ENCODE assay signal across 8 mouse cellular contexts in the genomic region with DNA sequence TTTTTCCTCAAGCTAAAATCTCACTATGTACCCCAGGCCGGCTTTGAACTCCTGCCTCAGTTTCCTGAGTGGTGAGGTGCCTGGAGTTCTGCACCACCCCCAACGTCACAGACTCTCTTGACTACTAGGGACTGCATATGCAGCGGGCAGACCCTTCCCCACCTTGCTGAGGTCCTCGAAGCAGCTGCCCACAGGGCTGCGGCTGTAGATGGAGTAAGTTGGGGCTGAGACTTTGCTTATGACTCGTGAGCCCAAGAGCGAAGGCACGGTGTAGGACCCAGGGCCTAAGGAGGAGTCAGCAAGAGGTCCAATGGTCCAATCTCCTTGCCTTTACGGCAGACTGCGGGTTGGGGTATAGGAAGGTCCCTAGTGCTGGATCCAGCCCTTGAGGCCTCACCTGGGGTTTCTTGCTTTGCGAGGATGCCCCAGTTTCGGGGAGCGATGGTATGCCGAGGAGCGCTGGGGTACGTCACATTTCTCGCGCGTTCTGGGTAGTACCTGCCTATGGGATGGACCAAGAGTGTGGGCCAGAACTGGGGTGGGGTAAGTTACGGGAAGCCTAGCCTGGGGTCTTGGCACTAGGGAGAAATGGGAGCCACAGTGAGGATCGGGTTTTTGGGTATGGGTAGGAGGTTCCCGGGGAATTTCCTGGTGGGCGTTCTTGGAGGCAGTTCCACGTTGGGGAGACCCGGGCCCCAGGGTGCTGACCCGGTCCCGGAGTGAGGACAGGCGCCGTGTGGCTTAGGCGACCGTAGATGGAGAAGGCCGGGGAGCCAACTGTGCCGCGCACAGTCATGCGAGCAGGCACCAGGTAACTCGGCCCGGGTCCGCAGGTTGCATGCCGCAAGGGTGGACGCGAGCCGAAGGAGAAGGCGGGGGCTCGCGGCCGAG. TPM values are rescaled to one million over a fixed set of nuclear protein-coding genes. Genes with fewer than 3 reads are reported as not detected.
DNase-seq lines count a peak whose midpoint lies in the region; ATAC-seq and TF ChIP-seq lines count a peak whose summit lies in the region.

No protein-coding gene starts in this region.

- H3K36me3 ChIP-seq in lung, embryonic 14.5 days (ENCODE audit: insufficient read depth) = no peaks in the 10 kb centered on the region
- no peaks in the 10 kb centered on the region for H3K36me3 ChIP-seq in embryonic facial prominence, embryonic 14.5 days (ENCODE audit: control insufficient read depth, insufficient read depth, low read length)
- no peaks in the 10 kb centered on the region for H3K36me3 ChIP-seq in intestine, embryonic 15.5 days

- peaks cover 6% of the 10 kb centered on the region for H3K4me1 ChIP-seq in lung, embryonic 14.5 days (ENCODE audit: insufficient read depth)
- peaks cover 17% of the 10 kb centered on the region; the same call in 1 of the 2 replicates for H3K4me1 ChIP-seq in embryonic facial prominence, embryonic 14.5 days (ENCODE audit: control insufficient read depth, insufficient read depth, low read length)
- H3K4me1 ChIP-seq in intestine, embryonic 15.5 days (replicated peaks) = peaks cover 29% of the 10 kb centered on the region

- peak; percentile 8 for DNase-seq in lung, embryonic 14.5 days
- DNase-seq in lung, postnatal 10 days = no peak
- DNase-seq in embryonic facial prominence, embryonic 14.5 days (ENCODE audit: low spot score) = no peak
- peak; percentile 48 for DNase-seq in neural tube, embryonic 10.5 days (ENCODE audit: extremely low spot score, low spot score)
- no peak for DNase-seq in frontal cortex, adult 2 months (ENCODE audit: extremely low spot score in 1 of 2, low spot score in 1 of 2)
- no peak for DNase-seq in left cerebral cortex, adult 18-20 months (ENCODE audit: low spot score in 2 of 2)
- no peak for DNase-seq in T-cell, adult 2 months (ENCODE audit: low spot score)

- peak overlapping the region; percentile 65 for H3K4me2 ChIP-seq in lung, embryonic 14.5 days
- H3K4me2 ChIP-seq in embryonic facial prominence, embryonic 14.5 days (ENCODE audit: low read depth, low read length) = peak overlapping the region; percentile 71
- H3K4me2 ChIP-seq in intestine, embryonic 15.5 days (replicated peaks) = peak overlapping the region; percentile 78

- peaks cover 44% of the 10 kb centered on the region for H3K27me3 ChIP-seq in lung, embryonic 14.5 days (ENCODE audit: insufficient read depth, low read length)
- H3K27me3 ChIP-seq in embryonic facial prominence, embryonic 14.5 days (replicated peaks; ENCODE audit: control insufficient read depth, insufficient read depth, low read length) = peaks cover 59% of the 10 kb centered on the region
- H3K27me3 ChIP-seq in intestine, embryonic 15.5 days (replicated peaks) = peaks cover 39% of the 10 kb centered on the region

- 0 out of 2 replicates have a peak overlapping the region, but pooled peaks have one; percentile 7 for H3K9ac ChIP-seq in lung, embryonic 14.5 days
- H3K9ac ChIP-seq in embryonic facial prominence, embryonic 14.5 days (ENCODE audit: low read depth, low read length) = peak overlapping the region; percentile 45
- peak overlapping the region; percentile 24; the same call in 1 of the 2 replicates for H3K9ac ChIP-seq in intestine, embryonic 15.5 days

- no peaks in the 10 kb centered on the region for H3K9me3 ChIP-seq in lung, embryonic 14.5 days (ENCODE audit: low read depth, low read length)
- H3K9me3 ChIP-seq in embryonic facial prominence, embryonic 14.5 days (ENCODE audit: control insufficient read depth, low read length) = no peaks in the 10 kb centered on the region
- no peaks in the 10 kb centered on the region for H3K9me3 ChIP-seq in intestine, embryonic 15.5 days

- H3K4me3 ChIP-seq in lung, embryonic 14.5 days (ENCODE audit: low read depth, low read length) = peak overlapping the region; percentile 34
- peak overlapping the region; percentile 39 for H3K4me3 ChIP-seq in embryonic facial prominence, embryonic 14.5 days (ENCODE audit: low read depth, low read length)
- H3K4me3 ChIP-seq in intestine, embryonic 15.5 days (replicated peaks) = peak overlapping the region; percentile 36

- TF ChIP-seq CTCF in lung, embryonic 14.5 days (IDR thresholded peaks at IDR 0.05; ENCODE audit: low read depth) = no peak

- H3K27ac ChIP-seq in lung, embryonic 14.5 days (ENCODE audit: low read depth) = no peak overlapping the region
- H3K27ac ChIP-seq in embryonic facial prominence, embryonic 14.5 days (replicated peaks; ENCODE audit: low read depth, low read length) = no peak overlapping the region
- H3K27ac ChIP-seq in intestine, embryonic 15.5 days = no peak overlapping the region

- WGBS in lung, embryonic 14.5 days = 12% methylated on average over 43 of the region's 46 CpGs
- WGBS in embryonic facial prominence, embryonic 14.5 days = 12% methylated on average over 34 of the region's 46 CpGs
- WGBS in intestine, embryonic 15.5 days = 12% methylated on average over 46 of the region's 46 CpGs

- no peak for ATAC-seq in lung, embryonic 14.5 days (ENCODE audit: insufficient read depth)
- ATAC-seq in embryonic facial prominence, embryonic 14.5 days (ENCODE audit: low read depth) = no peak
- no peak for ATAC-seq in intestine, embryonic 15.5 days

RNA-seq across cellular contexts. Expression of a gene that starts 0.9 kb away (rescaled TPM):
- 1.1 and 1.3 TPM in 2 replicates for polyA plus RNA-seq in lung, embryonic 14.5 days (2014; fragmentation: Nextera tagmentation; extraction: Ambion mirVana)
- polyA plus RNA-seq in embryonic facial prominence, embryonic 14.5 days (2014; fragmentation: Nextera tagmentation; extraction: Ambion mirVana) = 1.3 and 1.7 TPM in 2 replicates
- 0.37 and 0.67 TPM in 2 replicates for polyA plus RNA-seq in intestine, embryonic 15.5 days (2015; fragmentation: Nextera tagmentation; extraction: Ambion mirVana)
- polyA plus RNA-seq in frontal cortex, adult 2 months (2012; rRNA removed) = 2.4 and 3.8 TPM in 2 replicates
- 1 to 10 TPM; 2.0 to 2.1 TPM for total RNA-seq in left cerebral cortex, adult 18-20 months (2021)

RNA-seq across cellular contexts. Expression of a gene that starts 1.3 kb away (rescaled TPM):
- 0.96 and 1.5 TPM in 2 replicates for polyA plus RNA-seq in lung, embryonic 14.5 days (2014; fragmentation: Nextera tagmentation; extraction: Ambion mirVana)
- polyA plus RNA-seq in embryonic facial prominence, embryonic 14.5 days (2014; fragmentation: Nextera tagmentation; extraction: Ambion mirVana) = 1.6 TPM in 2 replicates
- polyA plus RNA-seq in intestine, embryonic 15.5 days (2015; fragmentation: Nextera tagmentation; extraction: Ambion mirVana) = 1.4 and 1.5 TPM in 2 replicates
- polyA plus RNA-seq in frontal cortex, adult 2 months (2012; rRNA removed) = 3.3 TPM in 2 replicates
- 1 to 10 TPM; 1.5 TPM for total RNA-seq in left cerebral cortex, adult 18-20 months (2021)

RNA-seq across cellular contexts. Expression of a gene that starts 4.5 kb away (rescaled TPM):
- 4.5 and 7.5 TPM in 2 replicates for polyA plus RNA-seq in lung, embryonic 14.5 days (2014; fragmentation: Nextera tagmentation; extraction: Ambion mirVana)
- polyA plus RNA-seq in embryonic facial prominence, embryonic 14.5 days (2014; fragmentation: Nextera tagmentation; extraction: Ambion mirVana) = 6.0 and 6.3 TPM in 2 replicates
- polyA plus RNA-seq in intestine, embryonic 15.5 days (2015; fragmentation: Nextera tagmentation; extraction: Ambion mirVana) = 10.4 and 12.8 TPM in 2 replicates
- polyA plus RNA-seq in frontal cortex, adult 2 months (2012; rRNA removed) = 30.0 and 30.5 TPM in 2 replicates
- total RNA-seq in left cerebral cortex, adult 18-20 months (2021) = 10 to 100 TPM; 27.7 to 28.6 TPM

RNA-seq across cellular contexts. Expression of a gene that starts 6.5 kb away (rescaled TPM):
- polyA plus RNA-seq in lung, embryonic 14.5 days (2014; fragmentation: Nextera tagmentation; extraction: Ambion mirVana) = not detected in 2 replicates
- not detected in 2 replicates for polyA plus RNA-seq in embryonic facial prominence, embryonic 14.5 days (2014; fragmentation: Nextera tagmentation; extraction: Ambion mirVana)
- not detected in 2 replicates for polyA plus RNA-seq in intestine, embryonic 15.5 days (2015; fragmentation: Nextera tagmentation; extraction: Ambion mirVana)
- 0.16 and 0.25 TPM in 2 replicates for polyA plus RNA-seq in frontal cortex, adult 2 months (2012; rRNA removed)
- 1 to 10 TPM in 1 of 2 experiments, under 1 TPM in 1; 0.82 to 1.0 TPM for total RNA-seq in left cerebral cortex, adult 18-20 months (2021)

RNA-seq across cellular contexts. Expression of a gene that starts 22.7 kb away (rescaled TPM):
- 157 and 168 TPM in 2 replicates for polyA plus RNA-seq in lung, embryonic 14.5 days (2014; fragmentation: Nextera tagmentation; extraction: Ambion mirVana)
- polyA plus RNA-seq in embryonic facial prominence, embryonic 14.5 days (2014; fragmentation: Nextera tagmentation; extraction: Ambion mirVana) = 139 and 162 TPM in 2 replicates
- 131 and 138 TPM in 2 replicates for polyA plus RNA-seq in intestine, embryonic 15.5 days (2015; fragmentation: Nextera tagmentation; extraction: Ambion mirVana)
- 101 and 112 TPM in 2 replicates for polyA plus RNA-seq in frontal cortex, adult 2 months (2012; rRNA removed)
- 100 to 1,000 TPM; 111 to 119 TPM for total RNA-seq in left cerebral cortex, adult 18-20 months (2021)

Comparison
In these comparisons a context has a peak if more than half of its experiments do, and no peak if none do; other contexts are left out.
1. DNase-seq: peak in lung, embryonic 14.5 days (single experiment) and neural tube, embryonic 10.5 days (single experiment); none in lung, postnatal 10 days (single experiment), embryonic facial prominence, embryonic 14.5 days (single experiment), frontal cortex, adult 2 months (0 of 2), left cerebral cortex, adult 18-20 months (0 of 2) and T-cell, adult 2 months (single experiment).
2. Peak in every context shown above with its lines, with median percentiles within 50 percentile points of each other: H3K4me2 ChIP-seq, H3K4me3 ChIP-seq and H3K9ac ChIP-seq.